Mouse (Mus musculus): ENCODE data around the gene Irf4.

Irf4 gene

GRCm38 (mm10) chr13:30738310-30738840 is 10.7 kb upstream of the Irf4 start:
- DNase-seq (ENCODE audit: low read depth, low spot score) = no peak

GRCm38 (mm10) chr13:30741172-30741571 is 7.9 kb upstream of the Irf4 start:
- DNase-seq (ENCODE audit: low read depth, low spot score) = no peak

- DNase-seq (ENCODE audit: low read depth, low spot score) = no peak
Measured at GRCm38 (mm10) chr13:30742411-30742970, 6.5 kb upstream of the Irf4 start.

- DNase-seq (ENCODE audit: low read depth, low spot score) = no peak
Measured at GRCm38 (mm10) chr13:30745121-30745520, 3.9 kb upstream of the Irf4 start.

GRCm38 (mm10) chr13:30747068-30747467 is 2.0 kb upstream of the Irf4 start:
- DNase-seq (ENCODE audit: low read depth, low spot score) = no peak

GRCm38 (mm10) chr13:30747504-30747903 is 1.5 kb upstream of the Irf4 start:
- no peak for DNase-seq (ENCODE audit: low read depth, low spot score)

- no peak for DNase-seq (ENCODE audit: low read depth, low spot score)
Measured at GRCm38 (mm10) chr13:30748321-30748720, 705 bp upstream of the Irf4 start.

- DNase-seq (ENCODE audit: low read depth, low spot score) = no peak
Measured at GRCm38 (mm10) chr13:30749557-30750141, 623 bp downstream of the Irf4 start.

- DNase-seq (ENCODE audit: low read depth, low spot score) = no peak
Measured at GRCm38 (mm10) chr13:30750461-30751303, 1.7 kb downstream of the Irf4 start.

GRCm38 (mm10) chr13:30751304-30751580 is 2.2 kb downstream of the Irf4 start:
- DNase-seq (ENCODE audit: low read depth, low spot score) = no peak

GRCm38 (mm10) chr13:30752581-30753187 is 3.7 kb downstream of the Irf4 start:
- DNase-seq (ENCODE audit: low read depth, low spot score) = no peak

- DNase-seq (ENCODE audit: low read depth, low spot score) = no peak
Measured at GRCm38 (mm10) chr13:30753441-30753840, 4.4 kb downstream of the Irf4 start.

- no peak for DNase-seq (ENCODE audit: low read depth, low spot score)
Measured at GRCm38 (mm10) chr13:30754066-30754465, 5.0 kb downstream of the Irf4 start.

GRCm38 (mm10) chr13:30754825-30755476 is 5.9 kb downstream of the Irf4 start:
- no peak for DNase-seq (ENCODE audit: low read depth, low spot score)

GRCm38 (mm10) chr13:30755577-30755976 is 6.6 kb downstream of the Irf4 start:
- no peak for DNase-seq (ENCODE audit: low read depth, low spot score)

GRCm38 (mm10) chr13:30755998-30756639 is 7.1 kb downstream of the Irf4 start:
- DNase-seq (ENCODE audit: low read depth, low spot score) = no peak

GRCm38 (mm10) chr13:30757264-30757900 is 8.4 kb downstream of the Irf4 start:
- no peak for DNase-seq (ENCODE audit: low read depth, low spot score)

GRCm38 (mm10) chr13:30758789-30759381 is 9.9 kb downstream of the Irf4 start:
- no peak for DNase-seq (ENCODE audit: low read depth, low spot score)

- peak; percentile 21 for DNase-seq (ENCODE audit: low read depth, low spot score)
Measured at GRCm38 (mm10) chr13:30760374-30761090, 11.5 kb downstream of the Irf4 start.

GRCm38 (mm10) chr13:30761151-30761631 is 12.2 kb downstream of the Irf4 start:
- DNase-seq (ENCODE audit: low read depth, low spot score) = peak; percentile 66

Measured in A20 (cell line).